Mouse (Mus musculus) megakaryocyte, embryonic 14.5 days (primary cell): Measurements from ENCODE around the gene Cd19.

Experiments
- FLI1 ChIP-seq: IDR thresholded peaks from 2 replicates; pipeline ENCODE4 v1.6.1; 2012; ENCODE audit warnings: low read length, inconsistent platforms, mixed read lengths
- GATA1 ChIP-seq: IDR thresholded peaks from 3 replicates; pipeline ENCODE4 v1.6.1; 2012; ENCODE audit warnings: mixed read lengths, low read length, inconsistent platforms, borderline replicate concordance

GRCm38 (mm10) chr7:126416615-126417014 lies 1.9 kb upstream of the Cd19 start:
- no peak for TF ChIP-seq GATA1
- TF ChIP-seq FLI1 = no peak
